Mouse (Mus musculus) C2C12 (cell line): ENCODE measurements at regions not wholly inside any gene's neighbourhood (a gene's known extent, or its start where the extent isn't known, plus 50 kb on each side); places are given as distances from the start of the nearest gene placed in this dataset.
"Not testable (repeated sequence)": the region's sequence is repeated elsewhere in the genome, so short reads cannot be mapped to it uniquely, and the experiment has no call there.

ENCODE experiments used
- CTCF ChIP-seq: IDR thresholded peaks from one replicate; pipeline ENCODE4 v1.5.1; 2011; ENCODE audit not compliant: control insufficient read depth, insufficient read depth, insufficient read length
- FOSL1 ChIP-seq: IDR thresholded peaks from one replicate; pipeline ENCODE4 v1.8.0; 2011; ENCODE audit warnings: mild to moderate bottlenecking, low read length; ENCODE audit not compliant: poor library complexity, insufficient read depth, severe bottlenecking
- MYOG ChIP-seq: IDR thresholded peaks from one replicate; pipeline ENCODE4 v1.6.1; 2011; ENCODE audit not compliant: control insufficient read depth, insufficient read length; ENCODE audit errors: extremely low read depth

DNA sequence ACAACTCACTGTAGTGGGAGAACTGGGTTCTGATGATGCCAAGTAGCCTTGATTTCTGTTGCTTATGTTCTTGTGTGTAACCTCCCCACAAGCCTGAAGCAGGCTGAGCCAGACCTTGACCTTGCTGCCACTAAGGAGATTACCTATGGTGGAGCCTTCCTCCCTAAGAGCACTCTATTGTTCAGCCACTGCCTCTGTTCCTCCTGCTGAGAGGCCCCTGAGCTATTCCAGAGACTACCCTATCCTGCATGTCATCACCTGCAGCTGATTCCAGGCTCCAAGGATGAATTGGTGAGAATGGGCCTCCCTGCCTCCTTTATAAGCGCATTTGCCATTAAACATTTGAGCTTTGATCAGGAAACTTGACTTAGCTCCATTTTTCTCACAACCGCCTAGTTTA is 60.8 kb upstream of the Dnajc1 start:
- not testable (repeated sequence) for TF ChIP-seq MYOG, CTCF, FOSL1
